ENCODE assay signal across 19 mouse cellular contexts in the genomic region with DNA sequence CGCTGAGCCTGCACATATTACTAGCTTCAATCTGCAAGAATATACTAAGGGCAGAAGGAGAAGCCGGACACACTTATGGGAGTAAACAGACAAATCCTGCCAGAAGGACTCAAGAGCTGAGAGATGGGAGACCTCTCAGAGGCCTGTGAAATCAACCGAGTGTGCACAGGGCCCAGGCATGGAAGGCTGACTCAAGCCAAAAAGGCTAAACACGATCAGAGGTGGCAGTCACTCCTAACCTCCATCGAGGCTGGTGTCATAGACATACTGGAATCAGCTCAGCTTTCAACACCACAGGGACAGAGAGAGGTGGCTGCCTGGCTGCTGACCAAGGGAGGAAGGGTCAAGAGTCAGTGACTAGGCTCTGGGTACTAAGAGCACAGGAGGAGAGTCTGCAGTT. TPM values are rescaled to one million over a fixed set of nuclear protein-coding genes. Genes with fewer than 3 reads are reported as not detected.
"Had no signal": no experiment of that assay in that cellular context is flagged by ENCODE, and none has a peak within 500 bp of the region (broad histone marks: within the 10 kb centered on the region; RNA-seq: fewer than 3 reads in every experiment).

No protein-coding gene starts in this region.

- H3K4me3 ChIP-seq: neural tube, embryonic 15.5 days; stomach, embryonic 15.5 days had no signal

- H3K9ac ChIP-seq: neural tube, embryonic 15.5 days; stomach, embryonic 15.5 days had no signal

- H3K27ac ChIP-seq: neural tube, embryonic 15.5 days; stomach, embryonic 15.5 days; stomach, postnatal 0 days had no signal

- H3K4me2 ChIP-seq: neural tube, embryonic 15.5 days; stomach, embryonic 15.5 days had no signal

- H3K9me3 ChIP-seq: neural tube, embryonic 15.5 days; stomach, embryonic 15.5 days had no signal

- DNase-seq: retina, postnatal 1 day; right cerebral cortex, adult 18-20 months; right cerebral cortex, postnatal 14 days; right cerebral cortex, postnatal 25 days; right cerebral cortex, postnatal 4 days; spleen, adult 18-20 months; thymus, adult 18-20 months; thymus, adult 2 months; thymus, postnatal 14 days; thymus, postnatal 25 days; thymus, postnatal 36 days; thymus, postnatal 4 days had no signal

RNA-seq across cellular contexts. Expression of gene Plin1, which starts 27.5 kb away (rescaled TPM):
- total RNA-seq: neutrophil, adult 5-6 weeks had no signal
- polyA plus RNA-seq: stomach, embryonic 14.5 days; stomach, embryonic 15.5 days; stomach, embryonic 16.5 days; stomach, postnatal 0 days had no signal

RNA-seq across cellular contexts. Expression of gene Pex11a, which starts 37.7 kb away (rescaled TPM):
- total RNA-seq: neutrophil, adult 5-6 weeks had no signal

RNA-seq across cellular contexts. Expression of gene Wdr93, which starts 37.8 kb away (rescaled TPM):
- total RNA-seq: neutrophil, adult 5-6 weeks had no signal
- polyA plus RNA-seq: spleen, adult 2 months had no signal
